Mouse (Mus musculus): Measurements from ENCODE around the gene Gucy2e. TPM values are rescaled to one million over a fixed set of nuclear protein-coding genes. Genes with fewer than 3 reads are reported as not detected.

Gucy2e gene
- total and polyA plus RNA-seq, 2 experiments from 2014 or later: 0.67 to 0.85 TPM

DNA sequence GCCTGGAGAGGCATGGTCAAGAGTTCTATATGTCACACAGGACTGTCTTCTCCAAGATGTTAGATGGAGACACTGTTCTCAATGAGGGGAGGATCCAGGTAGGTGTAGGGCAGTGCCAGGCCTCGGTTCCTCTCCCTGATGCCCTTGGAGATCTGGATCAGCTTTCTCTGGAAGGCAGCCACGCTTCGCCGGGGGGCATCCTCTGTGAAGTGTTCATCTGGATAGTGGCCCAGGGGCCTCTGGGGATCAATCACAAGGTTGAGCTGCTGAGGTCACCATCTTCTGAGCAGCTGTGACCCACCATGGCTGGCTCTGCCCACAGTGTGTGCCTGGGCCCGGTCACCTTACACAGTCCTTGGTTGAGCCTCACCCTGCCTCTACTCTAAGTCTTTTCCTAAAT is 51.8 kb downstream of the Gucy2e start:
- Histone ChIP-seq H3K4me3 (ENCODE audit: low read depth, low read length) (no peak overlapping the region), H3K4me2 (ENCODE audit: low read depth) (no peak overlapping the region), H3K9ac (no peak overlapping the region), H3K27ac (ENCODE audit: low read depth, low read length) (no peak overlapping the region), H3K27me3 (ENCODE audit: insufficient read depth, low read length) (no peaks in the 10 kb centered on the region), H3K4me1 (ENCODE audit: insufficient read depth) (no peaks in the 10 kb centered on the region), H3K36me3 (ENCODE audit: insufficient read depth) (no peaks in the 10 kb centered on the region), H3K9me3 (ENCODE audit: low read length) (no peaks in the 10 kb centered on the region)
- no peak for TF ChIP-seq CTCF (IDR thresholded peaks at IDR 0.05; ENCODE audit: low read depth)
- WGBS: 88% methylated on average over 5 of the region's 5 CpGs
- ATAC-seq (no peak), DNase-seq (no peak)

DNA sequence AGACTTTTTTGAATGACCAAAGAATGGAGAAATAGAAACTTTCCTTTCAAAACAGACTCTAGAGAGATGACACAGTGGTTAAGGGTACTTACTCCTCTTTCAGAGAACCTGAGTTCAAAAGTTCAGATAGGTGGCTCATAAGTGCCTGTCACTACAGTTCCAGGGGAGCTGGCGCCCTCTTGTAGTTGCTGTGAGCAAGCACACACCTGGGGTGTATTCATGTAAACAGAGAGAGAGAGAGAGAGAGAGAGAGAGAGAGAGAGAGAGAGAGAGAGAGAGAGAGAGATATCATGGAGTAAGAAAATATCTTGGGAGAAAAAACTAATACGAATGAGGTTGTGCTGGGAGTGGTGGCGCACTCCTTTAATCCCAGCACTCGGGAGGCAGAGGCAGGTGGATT is 56.7 kb downstream of the Gucy2e start:
- TF ChIP-seq CTCF (IDR thresholded peaks at IDR 0.05; ENCODE audit: low read depth): no peak
- no peaks in the 10 kb centered on the region for H3K36me3 ChIP-seq (ENCODE audit: insufficient read depth)
- no peaks in the 10 kb centered on the region for H3K9me3 ChIP-seq (ENCODE audit: low read length)
- DNase-seq: no peak
- H3K9ac ChIP-seq: no peak overlapping the region
- no peaks in the 10 kb centered on the region for H3K4me1 ChIP-seq (ENCODE audit: insufficient read depth)
- no peak for ATAC-seq
- 89% methylated on average over 4 of the region's 4 CpGs for WGBS
- H3K27me3 ChIP-seq (ENCODE audit: insufficient read depth, low read length): no peaks in the 10 kb centered on the region
- H3K27ac ChIP-seq (ENCODE audit: low read depth, low read length): no peak overlapping the region
- no peak overlapping the region for H3K4me2 ChIP-seq (ENCODE audit: low read depth)
- H3K4me3 ChIP-seq (ENCODE audit: low read depth, low read length): no peak overlapping the region

DNA sequence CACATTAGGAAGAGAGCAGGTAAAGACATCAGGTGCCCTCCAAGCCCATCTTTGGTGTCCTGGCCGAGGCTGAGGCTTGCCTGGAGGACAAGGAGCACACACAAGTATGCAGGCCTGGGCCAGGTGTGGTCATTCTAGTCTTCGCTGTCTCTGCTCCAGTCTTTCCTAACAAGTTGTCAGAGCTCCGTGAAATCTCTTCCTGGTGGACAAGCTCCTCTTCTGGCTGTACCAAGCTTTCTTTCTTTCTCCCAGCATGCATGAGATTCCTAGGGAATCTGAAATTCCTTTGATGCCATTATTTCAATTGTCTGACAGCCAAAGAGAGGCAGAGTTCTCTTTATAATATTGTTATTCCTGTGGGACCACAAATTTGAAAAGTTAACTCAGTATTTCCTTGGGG is 57.3 kb downstream of the Gucy2e start:
- H3K36me3 ChIP-seq (ENCODE audit: insufficient read depth): no peaks in the 10 kb centered on the region
- 45% methylated on average over 3 of the region's 3 CpGs for whole genome bisulfite sequencing
- TF ChIP-seq CTCF (IDR thresholded peaks at IDR 0.05; ENCODE audit: low read depth): no peak
- no peak overlapping the region for H3K9ac ChIP-seq
- no peak overlapping the region for H3K27ac ChIP-seq (ENCODE audit: low read depth, low read length)
- ATAC-seq: no peak
- no peak overlapping the region for H3K4me3 ChIP-seq (ENCODE audit: low read depth, low read length)
- H3K4me1 ChIP-seq (ENCODE audit: insufficient read depth): no peaks in the 10 kb centered on the region
- no peaks in the 10 kb centered on the region for H3K9me3 ChIP-seq (ENCODE audit: low read length)
- no peak for DNase-seq
- H3K27me3 ChIP-seq (ENCODE audit: insufficient read depth, low read length): no peaks in the 10 kb centered on the region
- H3K4me2 ChIP-seq (ENCODE audit: low read depth): no peak overlapping the region

DNA sequence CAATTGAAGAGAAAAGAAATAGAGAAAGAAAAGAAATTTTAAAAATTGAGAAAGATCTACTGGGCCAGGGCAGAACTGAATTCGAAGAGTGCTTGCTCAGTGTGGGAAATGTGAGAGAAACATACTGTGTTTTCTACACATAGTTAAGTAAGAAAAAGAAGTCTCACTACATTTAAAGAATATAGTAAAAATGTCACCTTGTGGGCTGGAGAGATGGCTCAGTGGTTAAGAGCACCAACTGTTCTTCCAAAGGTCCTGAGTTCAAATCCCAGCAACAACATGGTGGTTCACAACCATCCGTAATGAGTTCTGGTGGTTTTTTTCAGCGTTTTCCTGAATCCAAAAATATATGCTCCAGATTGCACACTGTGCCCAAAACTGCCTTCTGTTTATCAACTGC is 58.3 kb downstream of the Gucy2e start:
- Histone ChIP-seq H3K36me3 (ENCODE audit: insufficient read depth) (no peaks in the 10 kb centered on the region), H3K27me3 (ENCODE audit: insufficient read depth, low read length) (no peaks in the 10 kb centered on the region), H3K4me1 (ENCODE audit: insufficient read depth) (no peaks in the 10 kb centered on the region), H3K27ac (ENCODE audit: low read depth, low read length) (no peak overlapping the region), H3K4me3 (ENCODE audit: low read depth, low read length) (no peak overlapping the region), H3K9ac (no peak overlapping the region), H3K4me2 (ENCODE audit: low read depth) (no peak overlapping the region), H3K9me3 (ENCODE audit: low read length) (no peaks in the 10 kb centered on the region)
- ATAC-seq (no peak), DNase-seq (no peak)
- no peak for TF ChIP-seq CTCF (IDR thresholded peaks at IDR 0.05; ENCODE audit: low read depth)
- WGBS: 76% methylated on average over 3 of the region's 3 CpGs

DNA sequence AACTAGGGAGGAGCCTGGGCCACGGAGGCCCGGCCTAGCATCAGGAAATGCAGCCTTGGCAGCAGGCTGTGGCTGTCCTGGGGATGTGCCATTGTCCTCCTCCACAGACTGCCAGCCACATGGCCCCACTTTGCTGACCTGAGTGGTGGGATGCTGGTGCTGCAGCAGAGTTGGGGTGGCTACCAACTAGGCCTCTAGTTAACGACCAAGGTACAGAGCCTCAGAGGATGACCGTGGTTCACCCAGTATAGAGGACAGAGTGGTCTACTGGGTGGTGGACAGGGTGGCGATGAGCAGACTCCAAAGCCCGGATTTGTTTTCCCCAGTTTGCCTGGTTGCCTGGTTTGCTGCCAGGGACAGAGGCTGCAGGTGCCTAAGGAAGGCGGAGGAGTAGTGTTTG is 62.1 kb downstream of the Gucy2e start:
- WGBS: 86% methylated on average over 7 of the region's 7 CpGs
- Histone ChIP-seq H3K4me1 (ENCODE audit: insufficient read depth) (no peaks in the 10 kb centered on the region), H3K27ac (ENCODE audit: low read depth, low read length) (no peak overlapping the region), H3K4me2 (ENCODE audit: low read depth) (no peak overlapping the region), H3K9me3 (ENCODE audit: low read length) (no peaks in the 10 kb centered on the region), H3K27me3 (ENCODE audit: insufficient read depth, low read length) (no peaks in the 10 kb centered on the region), H3K9ac (no peak overlapping the region), H3K4me3 (ENCODE audit: low read depth, low read length) (no peak overlapping the region), H3K36me3 (ENCODE audit: insufficient read depth) (no peaks in the 10 kb centered on the region)
- no peak for DNase-seq
- no peak for ATAC-seq
- TF ChIP-seq CTCF (IDR thresholded peaks at IDR 0.05; ENCODE audit: low read depth): no peak

DNA sequence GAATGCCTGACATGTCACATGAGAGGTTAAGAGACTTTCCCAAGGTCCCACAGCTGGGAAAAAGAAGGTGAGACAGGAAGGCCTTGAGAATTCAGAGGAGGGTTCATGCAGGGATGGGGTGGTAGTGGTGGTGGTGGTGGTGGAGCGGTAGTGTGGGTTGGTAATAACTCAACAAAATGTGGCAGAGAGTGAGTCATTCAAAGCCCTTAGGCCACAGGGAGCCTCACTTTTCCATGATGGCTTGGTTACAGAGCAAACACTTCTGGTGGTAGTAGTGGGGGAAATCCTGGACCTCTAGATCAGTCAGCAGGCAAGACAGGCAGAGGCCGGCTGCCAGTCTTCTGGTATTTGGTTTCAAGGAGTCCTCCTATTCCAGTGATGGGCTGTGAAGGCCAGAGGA is 64.2 kb downstream of the Gucy2e start:
- H3K4me3 ChIP-seq (ENCODE audit: low read depth, low read length): no peak overlapping the region
- no peak overlapping the region for H3K27ac ChIP-seq (ENCODE audit: low read depth, low read length)
- DNase-seq (no peak), ATAC-seq (no peak)
- TF ChIP-seq CTCF (IDR thresholded peaks at IDR 0.05; ENCODE audit: low read depth): no peak
- H3K36me3 ChIP-seq (ENCODE audit: insufficient read depth): no peaks in the 10 kb centered on the region
- no peak overlapping the region for H3K4me2 ChIP-seq (ENCODE audit: low read depth)
- H3K27me3 ChIP-seq (ENCODE audit: insufficient read depth, low read length): no peaks in the 10 kb centered on the region
- no peaks in the 10 kb centered on the region for H3K9me3 ChIP-seq (ENCODE audit: low read length)
- WGBS: 93% methylated on average over 2 of the region's 2 CpGs
- H3K9ac ChIP-seq: no peak overlapping the region
- H3K4me1 ChIP-seq (ENCODE audit: insufficient read depth): no peaks in the 10 kb centered on the region

DNA sequence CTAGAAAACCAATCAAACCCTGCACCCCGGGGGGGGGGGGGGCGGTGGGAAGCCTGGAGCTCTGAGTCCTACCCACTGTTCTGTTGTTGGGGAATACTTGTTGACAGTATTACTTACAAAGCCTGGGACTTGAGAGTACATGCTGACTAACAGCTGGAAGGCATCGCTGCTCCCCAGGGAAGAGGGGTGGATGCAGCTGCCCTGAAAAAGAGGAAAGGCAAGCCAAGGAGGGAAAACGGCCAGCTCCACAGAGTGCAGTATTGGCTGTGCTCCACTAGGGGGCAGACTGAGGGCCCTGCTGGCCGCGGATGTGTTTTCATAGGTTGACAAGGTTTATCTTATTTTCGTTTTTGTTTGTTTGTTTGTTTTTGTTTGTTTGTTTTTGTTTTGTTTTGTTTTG is 65.2 kb downstream of the Gucy2e start:
- ATAC-seq (no peak), DNase-seq (peak; percentile 60)
- Histone ChIP-seq H3K27me3 (ENCODE audit: insufficient read depth, low read length) (no peaks in the 10 kb centered on the region), H3K4me3 (ENCODE audit: low read depth, low read length) (no peak overlapping the region), H3K27ac (ENCODE audit: low read depth, low read length) (no peak overlapping the region), H3K9me3 (ENCODE audit: low read length) (no peaks in the 10 kb centered on the region), H3K4me1 (ENCODE audit: insufficient read depth) (no peaks in the 10 kb centered on the region), H3K36me3 (ENCODE audit: insufficient read depth) (no peaks in the 10 kb centered on the region), H3K4me2 (ENCODE audit: low read depth) (no peak overlapping the region), H3K9ac (no peak overlapping the region)
- WGBS: 26% methylated on average over 7 of the region's 7 CpGs
- TF ChIP-seq CTCF (IDR thresholded peaks at IDR 0.05; ENCODE audit: low read depth): peak; percentile 88

DNA sequence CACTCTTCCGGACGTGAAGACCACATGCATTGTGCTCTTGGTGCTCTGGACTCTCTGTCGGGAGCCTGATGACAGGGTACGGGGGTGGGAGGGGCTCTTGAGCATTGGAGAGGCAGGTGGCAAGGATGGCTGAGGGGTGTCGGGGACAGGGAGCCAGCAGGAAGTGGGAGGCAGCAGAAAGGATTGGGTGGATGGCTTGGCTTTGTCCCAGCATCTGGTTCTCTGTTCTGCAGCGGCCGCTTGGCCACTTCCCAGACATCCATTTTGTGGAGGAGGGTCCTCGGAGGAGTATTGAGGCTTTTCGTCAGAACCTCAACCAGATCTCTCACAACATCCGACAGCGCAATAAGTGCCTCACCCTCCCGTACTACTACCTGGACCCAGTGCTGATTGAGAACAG is 67.5 kb downstream of the Gucy2e start:
- no peaks in the 10 kb centered on the region for H3K36me3 ChIP-seq (ENCODE audit: insufficient read depth)
- no peak overlapping the region for H3K4me3 ChIP-seq (ENCODE audit: low read depth, low read length)

More for the DNA sequence above, 67.5 kb downstream of the Gucy2e start:
- no peaks in the 10 kb centered on the region for H3K27me3 ChIP-seq (ENCODE audit: insufficient read depth, low read length)
- no peak overlapping the region for H3K27ac ChIP-seq (ENCODE audit: low read depth, low read length)
- no peaks in the 10 kb centered on the region for H3K9me3 ChIP-seq (ENCODE audit: low read length)
- no peaks in the 10 kb centered on the region for H3K4me1 ChIP-seq (ENCODE audit: insufficient read depth)
- H3K9ac ChIP-seq: no peak overlapping the region
- no peak overlapping the region for H3K4me2 ChIP-seq (ENCODE audit: low read depth)
- WGBS: 84% methylated on average over 12 of the region's 12 CpGs
- ATAC-seq: no peak
- TF ChIP-seq CTCF (IDR thresholded peaks at IDR 0.05; ENCODE audit: low read depth): no peak
- peak; percentile 4 for DNase-seq

Other genes with a start within 250 kb of the Gucy2e start
- 22.9 and 29.7 TPM in 2 replicates for gene Pfas, start 228.6 kb downstream of the Gucy2e start, total RNA-seq (2014; rRNA removed)
- gene Pfas, start 228.6 kb downstream of the Gucy2e start, polyA plus RNA-seq (2015; fragmentation: Nextera tagmentation; extraction: Ambion mirVana): 9.8 and 14.2 TPM in 2 replicates
- 51.0 and 63.6 TPM in 2 replicates for gene Ctc1, start 221.1 kb downstream of the Gucy2e start, total RNA-seq (2014; rRNA removed)
- 41.0 and 47.1 TPM in 2 replicates for gene Ctc1, start 221.1 kb downstream of the Gucy2e start, polyA plus RNA-seq (2015; fragmentation: Nextera tagmentation; extraction: Ambion mirVana)
- gene Aurkb, start 191.4 kb downstream of the Gucy2e start, total RNA-seq (2014; rRNA removed): 8.5 and 12.5 TPM in 2 replicates
- 11.5 and 13.9 TPM in 2 replicates for gene Aurkb, start 191.4 kb downstream of the Gucy2e start, polyA plus RNA-seq (2015; fragmentation: Nextera tagmentation; extraction: Ambion mirVana)
- 32.8 and 33.7 TPM in 2 replicates for gene Borcs6, start 177.3 kb downstream of the Gucy2e start, total RNA-seq (2014; rRNA removed)
- 20.9 and 21.7 TPM in 2 replicates for gene Borcs6, start 177.3 kb downstream of the Gucy2e start, polyA plus RNA-seq (2015; fragmentation: Nextera tagmentation; extraction: Ambion mirVana)
- 32.7 and 45.6 TPM in 2 replicates for gene Tmem107, start 166.2 kb downstream of the Gucy2e start, total RNA-seq (2014; rRNA removed)
- 35.3 and 41.7 TPM in 2 replicates for gene Tmem107, start 166.2 kb downstream of the Gucy2e start, polyA plus RNA-seq (2015; fragmentation: Nextera tagmentation; extraction: Ambion mirVana)
- 76.8 and 104 TPM in 2 replicates for gene Vamp2, start 148.5 kb downstream of the Gucy2e start, total RNA-seq (2014; rRNA removed)
- 500 and 554 TPM in 2 replicates for gene Vamp2, start 148.5 kb downstream of the Gucy2e start, polyA plus RNA-seq (2015; fragmentation: Nextera tagmentation; extraction: Ambion mirVana)
- gene Per1, start 141.8 kb downstream of the Gucy2e start, total RNA-seq (2014; rRNA removed): 16.5 and 38.3 TPM in 2 replicates
- gene Per1, start 141.8 kb downstream of the Gucy2e start, polyA plus RNA-seq (2015; fragmentation: Nextera tagmentation; extraction: Ambion mirVana): 15.2 and 16.7 TPM in 2 replicates
- gene Hes7, start 116.6 kb downstream of the Gucy2e start, total RNA-seq (2014; rRNA removed): 1.2 and 1.6 TPM in 2 replicates
- 1.1 and 1.3 TPM in 2 replicates for gene Hes7, start 116.6 kb downstream of the Gucy2e start, polyA plus RNA-seq (2015; fragmentation: Nextera tagmentation; extraction: Ambion mirVana)
- gene 9130213A22Rik, start 114.4 kb downstream of the Gucy2e start, total RNA-seq (2014; rRNA removed): 0.23 and 0.62 TPM in 2 replicates
- 0.58 and 0.69 TPM in 2 replicates for gene 9130213A22Rik, start 114.4 kb downstream of the Gucy2e start, polyA plus RNA-seq (2015; fragmentation: Nextera tagmentation; extraction: Ambion mirVana)
- gene Aloxe3, start 111.1 kb downstream of the Gucy2e start, total RNA-seq (2014; rRNA removed): 10.0 and 11.6 TPM in 2 replicates
- 8.5 and 14.9 TPM in 2 replicates for gene Aloxe3, start 111.1 kb downstream of the Gucy2e start, polyA plus RNA-seq (2015; fragmentation: Nextera tagmentation; extraction: Ambion mirVana)
- 0.19 and 0.38 TPM in 2 replicates for gene Alox12b, start 80.0 kb downstream of the Gucy2e start, total RNA-seq (2014; rRNA removed)
- gene Alox12b, start 80.0 kb downstream of the Gucy2e start, polyA plus RNA-seq (2015; fragmentation: Nextera tagmentation; extraction: Ambion mirVana): 0.15 and 0.46 TPM in 2 replicates
- 1.2 and 1.7 TPM in 2 replicates for gene Alox8, start 39.2 kb downstream of the Gucy2e start, total RNA-seq (2014; rRNA removed)
- 0.34 and 0.54 TPM in 2 replicates for gene Alox8, start 39.2 kb downstream of the Gucy2e start, polyA plus RNA-seq (2015; fragmentation: Nextera tagmentation; extraction: Ambion mirVana)
- 20.5 and 35.7 TPM in 2 replicates for gene Cntrob, start 86.7 kb upstream of the Gucy2e start, total RNA-seq (2014; rRNA removed)
- gene Cntrob, start 86.7 kb upstream of the Gucy2e start, polyA plus RNA-seq (2015; fragmentation: Nextera tagmentation; extraction: Ambion mirVana): 12.1 and 13.0 TPM in 2 replicates
- 124 and 133 TPM in 2 replicates for gene Trappc1, start 86.9 kb upstream of the Gucy2e start, total RNA-seq (2014; rRNA removed)
- gene Trappc1, start 86.9 kb upstream of the Gucy2e start, polyA plus RNA-seq (2015; fragmentation: Nextera tagmentation; extraction: Ambion mirVana): 149 and 178 TPM in 2 replicates
- 5.5 and 5.8 TPM in 2 replicates for gene Kcnab3, start 89.2 kb upstream of the Gucy2e start, total RNA-seq (2014; rRNA removed)
- gene Kcnab3, start 89.2 kb upstream of the Gucy2e start, polyA plus RNA-seq (2015; fragmentation: Nextera tagmentation; extraction: Ambion mirVana): 4.2 and 4.4 TPM in 2 replicates
- 190 and 225 TPM in 2 replicates for gene Rnf227, start 103.4 kb upstream of the Gucy2e start, total RNA-seq (2014; rRNA removed)
- 200 and 231 TPM in 2 replicates for gene Rnf227, start 103.4 kb upstream of the Gucy2e start, polyA plus RNA-seq (2015; fragmentation: Nextera tagmentation; extraction: Ambion mirVana)
- gene Chd3, start 132.4 kb upstream of the Gucy2e start, total RNA-seq (2014; rRNA removed): 356 and 381 TPM in 2 replicates
- gene Chd3, start 132.4 kb upstream of the Gucy2e start, polyA plus RNA-seq (2015; fragmentation: Nextera tagmentation; extraction: Ambion mirVana): 55.3 and 74.7 TPM in 2 replicates
- 47.7 and 59.2 TPM in 2 replicates for gene Naa38, start 158.5 kb upstream of the Gucy2e start, total RNA-seq (2014; rRNA removed)
- gene Naa38, start 158.5 kb upstream of the Gucy2e start, polyA plus RNA-seq (2015; fragmentation: Nextera tagmentation; extraction: Ambion mirVana): 125 and 141 TPM in 2 replicates
- 21.1 and 28.9 TPM in 2 replicates for gene Cyb5d1, start 158.6 kb upstream of the Gucy2e start, total RNA-seq (2014; rRNA removed)
- gene Cyb5d1, start 158.6 kb upstream of the Gucy2e start, polyA plus RNA-seq (2015; fragmentation: Nextera tagmentation; extraction: Ambion mirVana): 17.0 and 24.2 TPM in 2 replicates
- 2.0 and 2.4 TPM in 2 replicates for gene Tmem88, start 161.2 kb upstream of the Gucy2e start, total RNA-seq (2014; rRNA removed)
- 6.8 and 7.7 TPM in 2 replicates for gene Tmem88, start 161.2 kb upstream of the Gucy2e start, polyA plus RNA-seq (2015; fragmentation: Nextera tagmentation; extraction: Ambion mirVana)
- 10.2 and 15.0 TPM in 2 replicates for gene Kdm6b, start 176.6 kb upstream of the Gucy2e start, total RNA-seq (2014; rRNA removed)
- 18.1 and 30.2 TPM in 2 replicates for gene Kdm6b, start 176.6 kb upstream of the Gucy2e start, polyA plus RNA-seq (2015; fragmentation: Nextera tagmentation; extraction: Ambion mirVana)

All from forebrain, postnatal 0 days (tissue).